Mouse (Mus musculus): ENCODE measurements around the gene Gm36079. TPM values are rescaled to one million over a fixed set of nuclear protein-coding genes. Genes with fewer than 3 reads are reported as not detected.
"Not testable (repeated sequence)": the region's sequence is repeated elsewhere in the genome, so short reads cannot be mapped to it uniquely, and the experiment has no call there.

The Gm36079 gene
- polyA plus RNA-seq, 1 experiment from 2014 or later, result not detected

DNA sequence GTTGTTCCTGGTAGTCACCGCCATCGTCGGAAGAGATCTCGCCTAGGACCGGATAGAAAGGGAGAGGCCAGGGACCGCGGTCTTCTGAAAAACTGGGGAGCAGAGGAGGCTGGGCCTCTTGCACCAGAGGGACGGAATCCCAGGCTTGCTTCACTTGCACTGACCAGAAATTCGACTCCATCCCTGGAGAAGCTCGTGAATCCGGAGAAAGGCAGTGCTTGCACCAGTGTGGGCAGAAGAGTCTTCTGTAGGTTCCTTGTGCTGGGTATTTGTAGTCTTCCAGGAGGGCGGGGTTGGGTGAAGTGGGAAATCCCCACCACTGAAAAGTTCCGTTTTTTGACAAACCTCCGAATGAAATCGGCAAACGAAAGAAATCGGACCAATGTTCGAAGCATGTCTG is 8.3 kb upstream of the Gm36079 start:
- not testable (repeated sequence) for H3K4me1 ChIP-seq (replicated peaks)

GRCm38 (mm10) chr13:120034637-120035036 is 7.8 kb upstream of the Gm36079 start:
- H3K4me3 ChIP-seq (replicated peaks); H3K9ac ChIP-seq; H3K27ac ChIP-seq; H3K4me2 ChIP-seq (replicated peaks); H3K4me1 ChIP-seq (replicated peaks); H3K9me3 ChIP-seq; H3K27me3 ChIP-seq (replicated peaks); H3K36me3 ChIP-seq: not testable (repeated sequence)
- peak; percentile 87 for ATAC-seq
- WGBS, result 0% methylated on average over 3 of the region's 10 CpGs

More for the DNA sequence above, 8.3 kb upstream of the Gm36079 start:
- H3K4me2 ChIP-seq (replicated peaks); H3K9me3 ChIP-seq; H3K36me3 ChIP-seq; H3K9ac ChIP-seq; H3K27me3 ChIP-seq (replicated peaks); H3K4me3 ChIP-seq (replicated peaks); H3K27ac ChIP-seq: not testable (repeated sequence)
- ATAC-seq, result peak; percentile 34
- 0% methylated on average over 11 of the region's 18 CpGs for WGBS

- H3K27me3 ChIP-seq (replicated peaks); H3K4me3 ChIP-seq (replicated peaks); H3K4me2 ChIP-seq (replicated peaks); H3K27ac ChIP-seq; H3K36me3 ChIP-seq; H3K9ac ChIP-seq; H3K4me1 ChIP-seq (replicated peaks); H3K9me3 ChIP-seq; ATAC-seq: not testable (repeated sequence)
- WGBS, result 3% methylated on average over 19 of the region's 19 CpGs
These were observed 6.8 kb upstream of the Gm36079 start for GRCm38 (mm10) chr13:120033516-120034190.

GRCm38 (mm10) chr13:120031676-120032075 is 4.9 kb upstream of the Gm36079 start:
- H3K27ac ChIP-seq, result not testable (repeated sequence)

GRCm38 (mm10) chr13:120027368-120027767 is 557 bp upstream of the Gm36079 start:
- not testable (repeated sequence) for H3K4me1 ChIP-seq (replicated peaks); H3K9ac ChIP-seq; H3K27ac ChIP-seq; ATAC-seq; H3K36me3 ChIP-seq; H3K4me2 ChIP-seq (replicated peaks); H3K9me3 ChIP-seq; H3K4me3 ChIP-seq (replicated peaks)
- under 1% methylated on average over 11 of the region's 11 CpGs for WGBS
- H3K27me3 ChIP-seq (replicated peaks), result peaks cover 11% of the 10 kb centered on the region; the same call in 1 of the 2 replicates

More at GRCm38 (mm10) chr13:120031676-120032075, 4.9 kb upstream of the Gm36079 start:
- not testable (repeated sequence) for H3K4me1 ChIP-seq (replicated peaks); H3K9me3 ChIP-seq; H3K9ac ChIP-seq; H3K27me3 ChIP-seq (replicated peaks); H3K36me3 ChIP-seq; ATAC-seq; H3K4me3 ChIP-seq (replicated peaks); H3K4me2 ChIP-seq (replicated peaks)
- 1% methylated on average over 16 of the region's 16 CpGs for WGBS

GRCm38 (mm10) chr13:120026373-120026772 is 438 bp downstream of the Gm36079 start:
- H3K36me3 ChIP-seq; H3K9me3 ChIP-seq; H3K4me1 ChIP-seq (replicated peaks); H3K4me2 ChIP-seq (replicated peaks); H3K27ac ChIP-seq; H3K4me3 ChIP-seq (replicated peaks); H3K9ac ChIP-seq: not testable (repeated sequence)
- ATAC-seq, result peak; percentile 87
- 1% methylated on average over 3 of the region's 13 CpGs for WGBS
- H3K27me3 ChIP-seq (replicated peaks), result peaks cover 11% of the 10 kb centered on the region; the same call in 1 of the 2 replicates

DNA sequence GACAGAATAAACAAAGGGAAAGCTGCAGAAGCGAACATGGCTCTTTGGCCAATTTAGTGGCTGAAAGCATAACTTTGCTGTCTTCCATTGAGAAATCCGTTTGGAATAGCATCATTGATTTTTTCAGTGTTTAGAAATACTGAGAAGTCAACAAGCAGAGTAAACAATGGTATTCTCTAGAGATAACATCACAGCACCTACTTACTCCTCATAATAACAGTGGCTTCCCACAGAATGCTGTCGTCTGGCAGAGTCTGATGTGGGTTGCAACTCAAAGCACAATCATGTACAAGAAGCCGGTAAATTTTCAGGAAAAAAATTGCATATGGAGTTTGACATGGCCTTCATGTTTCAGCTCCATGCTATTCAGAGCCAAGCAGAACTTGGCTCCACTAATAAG is 1.2 kb downstream of the Gm36079 start:
- not testable (repeated sequence) for H3K36me3 ChIP-seq; H3K4me2 ChIP-seq (replicated peaks); H3K9me3 ChIP-seq; ATAC-seq; H3K4me1 ChIP-seq (replicated peaks); H3K4me3 ChIP-seq (replicated peaks); H3K9ac ChIP-seq; H3K27ac ChIP-seq
- WGBS, result 10% methylated on average over 4 of the region's 4 CpGs
- H3K27me3 ChIP-seq (replicated peaks), result peaks cover 11% of the 10 kb centered on the region; the same call in 1 of the 2 replicates

DNA sequence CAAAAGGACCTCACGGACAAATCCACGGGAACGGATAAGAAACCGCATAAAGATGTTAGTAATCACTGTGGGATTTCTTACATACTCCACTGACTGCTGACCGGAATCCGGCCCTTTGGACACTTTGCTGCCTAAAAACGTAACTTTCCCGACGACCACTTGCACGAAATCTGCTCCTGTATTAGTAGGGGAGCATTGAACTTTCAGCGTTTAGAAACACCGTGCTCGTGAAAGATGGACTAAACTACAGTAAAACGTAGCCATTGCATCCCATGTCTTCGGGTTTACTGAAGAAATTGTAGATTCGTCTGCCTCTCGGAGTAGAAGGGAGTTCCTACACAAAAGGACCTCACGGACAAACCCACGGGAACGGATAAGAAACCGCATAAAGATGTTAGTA is 1.8 kb downstream of the Gm36079 start:
- H3K9me3 ChIP-seq; H3K27ac ChIP-seq; H3K4me3 ChIP-seq (replicated peaks); H3K4me2 ChIP-seq (replicated peaks); H3K4me1 ChIP-seq (replicated peaks); H3K36me3 ChIP-seq; ATAC-seq; H3K9ac ChIP-seq: not testable (repeated sequence)
- H3K27me3 ChIP-seq (replicated peaks), result peaks cover 11% of the 10 kb centered on the region; the same call in 1 of the 2 replicates
- 3% methylated on average over 21 of the region's 21 CpGs for WGBS

DNA sequence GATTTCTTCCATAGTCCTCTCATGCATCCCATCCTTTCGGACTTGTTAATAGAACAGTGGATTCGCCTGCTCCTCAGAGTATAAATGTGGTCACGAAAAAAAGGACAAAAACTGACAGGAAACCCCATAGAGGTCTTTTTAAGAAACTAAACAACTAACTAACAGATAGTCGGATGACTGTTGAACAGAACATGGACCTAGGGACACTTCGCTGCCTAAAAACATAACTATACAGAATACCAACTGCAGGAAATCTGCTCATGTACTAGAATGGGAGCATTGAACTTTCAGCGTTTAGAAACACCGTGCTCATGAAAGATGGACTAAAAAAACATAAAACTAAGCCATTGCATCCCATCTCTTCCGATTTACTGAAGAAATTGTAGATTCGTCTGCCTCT is 2.2 kb downstream of the Gm36079 start:
- not testable (repeated sequence) for H3K4me2 ChIP-seq (replicated peaks); H3K9ac ChIP-seq; H3K9me3 ChIP-seq; H3K4me1 ChIP-seq (replicated peaks); ATAC-seq; H3K4me3 ChIP-seq (replicated peaks); H3K36me3 ChIP-seq; H3K27ac ChIP-seq
- WGBS, result 17% methylated on average over 9 of the region's 9 CpGs
- peaks cover 11% of the 10 kb centered on the region; the same call in 1 of the 2 replicates for H3K27me3 ChIP-seq (replicated peaks)

- ATAC-seq; H3K9me3 ChIP-seq; H3K36me3 ChIP-seq; H3K9ac ChIP-seq; H3K4me1 ChIP-seq (replicated peaks); H3K4me3 ChIP-seq (replicated peaks); H3K27ac ChIP-seq; H3K4me2 ChIP-seq (replicated peaks): not testable (repeated sequence)
- H3K27me3 ChIP-seq (replicated peaks), result peaks cover 11% of the 10 kb centered on the region; the same call in 1 of the 2 replicates
- no CpG with 5 or more reads among the region's 1 CpGs for WGBS
These were observed 5.3 kb downstream of the Gm36079 start for GRCm38 (mm10) chr13:120021477-120021876.

DNA sequence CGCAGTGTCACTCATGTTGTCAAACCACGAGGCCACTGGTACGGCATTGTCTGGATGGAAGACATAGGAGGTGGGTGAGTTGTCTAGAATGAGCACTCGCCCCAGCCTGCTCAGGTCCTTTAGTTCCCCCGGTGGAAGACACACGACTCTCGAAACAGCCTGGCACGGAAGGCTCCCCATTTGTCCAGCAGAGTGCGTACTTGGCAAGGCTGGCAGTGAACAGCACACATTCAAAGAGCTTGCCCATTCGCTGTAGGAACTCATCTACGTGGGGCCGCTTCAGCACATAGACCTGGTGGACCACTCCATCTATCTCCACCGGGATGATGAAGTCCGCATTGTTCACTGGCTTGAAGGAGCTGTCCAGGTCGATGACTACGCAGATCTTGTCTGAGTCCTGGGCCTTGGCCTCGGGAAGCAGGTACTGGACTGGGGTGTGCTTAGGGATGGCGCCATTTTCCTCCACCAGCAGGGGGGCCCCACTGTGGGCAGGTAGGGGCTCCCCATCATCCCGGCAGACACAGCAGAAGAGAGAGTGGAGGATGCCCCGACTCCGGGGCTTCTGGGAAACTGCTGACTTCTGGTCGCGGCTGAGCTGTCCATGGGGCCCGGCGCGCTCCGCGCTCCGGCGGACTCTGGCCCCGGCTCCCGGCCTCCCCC is 11.3 kb downstream of the Gm36079 start:
- H3K4me3 ChIP-seq (replicated peaks); H3K4me1 ChIP-seq (replicated peaks); H3K9me3 ChIP-seq; H3K4me2 ChIP-seq (replicated peaks); H3K27ac ChIP-seq; H3K27me3 ChIP-seq (replicated peaks); H3K9ac ChIP-seq; H3K36me3 ChIP-seq: not testable (repeated sequence)
- 0 out of 2 replicates have a peak, but pooled peaks have one; percentile 8 for ATAC-seq
- 3% methylated on average over 17 of the region's 32 CpGs for WGBS

DNA sequence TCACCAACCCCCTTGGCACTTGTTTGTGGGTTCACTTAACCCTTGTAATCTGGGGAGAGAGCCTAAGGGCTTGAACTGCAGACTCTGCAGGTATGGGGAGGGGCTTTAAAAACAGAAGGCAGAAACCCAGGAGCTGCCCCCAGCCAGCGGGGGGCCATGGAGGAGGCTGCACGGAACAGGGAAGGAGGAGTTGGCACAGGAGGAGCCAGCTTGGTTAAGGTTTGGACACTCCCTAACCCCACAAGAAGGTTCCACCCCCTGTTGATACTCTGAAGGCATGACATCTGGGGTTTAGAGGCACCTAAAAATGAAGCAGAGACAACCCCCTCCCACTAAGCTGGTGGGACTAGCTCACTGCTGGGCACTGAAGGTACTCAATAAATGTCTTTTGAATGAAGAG is 12.8 kb downstream of the Gm36079 start:
- H3K9ac ChIP-seq; H3K27ac ChIP-seq; H3K9me3 ChIP-seq; H3K4me1 ChIP-seq (replicated peaks); H3K4me2 ChIP-seq (replicated peaks); H3K27me3 ChIP-seq (replicated peaks); H3K4me3 ChIP-seq (replicated peaks); H3K36me3 ChIP-seq: not testable (repeated sequence)
- WGBS, result no CpG with 5 or more reads among the region's 2 CpGs
- ATAC-seq, result peak; percentile 31; the same call in 1 of the 2 replicates

DNA sequence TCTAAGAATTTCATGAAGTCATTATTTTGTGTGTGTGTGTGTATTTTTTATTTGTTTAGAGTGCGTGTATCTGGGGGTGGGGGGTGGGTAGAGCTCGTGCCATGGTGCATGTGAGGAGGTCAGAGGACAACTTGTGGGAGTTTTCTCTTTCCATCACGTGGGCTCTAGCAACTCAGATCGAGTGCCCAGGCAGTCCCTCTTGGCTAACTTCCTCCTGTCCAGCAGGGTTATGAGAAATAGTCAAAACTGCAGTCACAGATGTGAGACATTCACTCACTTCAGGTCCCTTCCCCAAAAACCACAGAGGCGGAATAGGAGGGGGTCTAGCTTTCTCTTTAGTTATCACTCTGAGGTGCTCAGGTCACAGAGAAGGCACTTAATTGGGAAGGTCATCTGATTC is 13.3 kb downstream of the Gm36079 start:
- not testable (repeated sequence) for H3K4me2 ChIP-seq (replicated peaks); H3K36me3 ChIP-seq; H3K27me3 ChIP-seq (replicated peaks); H3K9ac ChIP-seq; H3K9me3 ChIP-seq; H3K27ac ChIP-seq; ATAC-seq; H3K4me3 ChIP-seq (replicated peaks); H3K4me1 ChIP-seq (replicated peaks)
- WGBS, result no CpG with 5 or more reads among the region's 5 CpGs

Measured in intestine, embryonic 15.5 days (tissue).